Mouse (Mus musculus) liver, postnatal 0 days (tissue): ENCODE measurements at regions not wholly inside any gene's neighbourhood (a gene's known extent, or its start where the extent isn't known, plus 50 kb on each side); places are given as distances from the start of the nearest gene placed in this dataset.

Source experiments
- CTCF ChIP-seq: sonication (generic); IDR thresholded peaks from 2 replicates; pipeline ENCODE4 v1.5.1; 2016; ENCODE audit warnings: antibody characterized with exemption, low read depth
- EP300 ChIP-seq: IDR thresholded peaks from 2 replicates; pipeline ENCODE4 v1.6.1; 2016; ENCODE audit warnings: antibody characterized with exemption, low read depth, mild to moderate bottlenecking

DNA sequence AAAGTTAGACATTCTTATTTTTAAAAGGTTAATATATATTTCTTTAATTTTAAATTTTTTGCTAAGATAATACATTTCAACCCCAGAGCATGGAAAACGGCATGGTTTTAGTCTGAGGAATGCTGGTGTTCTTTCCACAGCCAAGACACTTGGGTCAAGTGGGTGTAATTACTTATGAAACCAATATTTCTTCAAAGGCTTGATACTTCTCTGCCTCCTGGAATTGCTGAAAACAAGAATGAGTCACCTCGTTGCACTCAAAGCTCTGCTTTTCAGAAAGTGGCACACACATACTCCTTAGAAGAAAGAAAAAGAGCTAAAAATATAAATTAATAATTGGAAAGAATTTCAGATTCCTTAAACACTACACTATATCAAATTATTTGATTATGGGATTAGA is 331.8 kb upstream of the Btbd3 start:
- TF ChIP-seq CTCF (no peak), EP300 (no peak)
